Mouse (Mus musculus) cerebellum, postnatal 4 days (tissue): ENCODE results near the gene D5Ertd577e.
"Not testable (repeated sequence)": the region's sequence is repeated elsewhere in the genome, so short reads cannot be mapped to it uniquely, and the experiment has no call there.

Experiments used
- DNase-seq, 2 experiments: peaks; one replicate each; pipeline ENCODE4 v3.0.0; 2022; ENCODE audit warnings: low spot score in 2 of 2, mixed read lengths in 1 of 2

D5Ertd577e gene

GRCm38 (mm10) chr5:95456506-95456905 is at the start of gene D5Ertd577e:
TSS of gene D5Ertd577e (plus strand) at chr5:95456806.
- DNase-seq: not testable (repeated sequence)

- not testable (repeated sequence) for DNase-seq
Measured at GRCm38 (mm10) chr5:95510458-95510857, 53.9 kb downstream of the D5Ertd577e start, which contains the start of gene Gm3286. TSS of gene Gm3286 (plus strand) at chr5:95510758.
